Mouse (Mus musculus): ENCODE data around the gene Spert. TPM values are rescaled to one million over a fixed set of nuclear protein-coding genes. Genes with fewer than 3 reads are reported as not detected.

Spert gene
- not detected for total RNA-seq (2021)

GRCm38 (mm10) chr14:75592978-75593377 lies at the start of gene Spert:
Gene Spert, minus strand, starts transcription at chr14:75593116.
- DNase-seq, result no peak

DNA sequence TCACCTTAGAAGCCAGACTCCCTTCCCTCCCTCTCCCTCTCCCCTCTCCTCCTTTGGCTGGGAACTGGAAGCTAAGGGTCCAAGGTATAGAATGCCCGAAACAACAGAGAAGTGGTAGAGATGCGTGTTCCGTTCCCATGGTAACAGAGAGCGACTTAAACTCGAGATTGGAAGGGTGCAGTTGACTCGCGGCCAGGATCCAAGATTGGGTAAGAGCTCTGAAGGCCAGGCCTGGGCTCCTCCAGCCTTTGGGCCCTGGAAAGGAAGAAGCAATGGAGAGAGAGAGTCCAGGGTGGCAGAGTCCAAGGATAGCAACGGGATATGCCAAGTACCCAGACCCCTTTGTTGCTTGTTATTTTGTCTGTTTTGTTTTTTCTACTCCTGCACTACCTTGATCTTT lies 49.2 kb upstream of the Spert start, which contains the start of gene Erich6b:
Gene Erich6b (plus strand): TSS at position 180 of the 400 bp plus-strand sequence.
- DNase-seq, result no peak

GRCm38 (mm10) chr14:75641369-75641768 lies 48.5 kb upstream of the Spert start:
- DNase-seq, result no peak

GRCm38 (mm10) chr14:75640846-75641245 lies 47.9 kb upstream of the Spert start:
- no peak for DNase-seq

DNA sequence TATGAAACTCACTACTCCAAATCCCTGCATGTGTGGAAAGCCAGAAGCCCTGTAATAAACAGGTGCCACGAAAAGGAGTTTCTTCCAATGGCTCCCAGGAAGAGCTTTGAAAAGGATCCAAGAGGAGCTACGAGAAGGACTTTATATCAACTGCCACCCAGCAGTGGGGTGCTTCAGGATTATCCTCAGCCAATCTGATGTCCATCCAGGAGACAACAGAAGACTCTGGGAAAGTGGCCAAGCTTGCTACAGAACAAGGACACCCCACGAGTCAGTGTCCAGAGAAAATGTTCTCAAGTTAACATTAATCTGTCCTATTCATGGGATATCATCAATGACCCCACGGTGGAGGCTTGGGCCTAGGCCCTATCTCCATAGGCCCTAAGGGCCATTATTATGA lies 44.7 kb upstream of the Spert start:
- DNase-seq, result no peak

GRCm38 (mm10) chr14:75636107-75636506 lies 43.2 kb upstream of the Spert start:
- no peak for DNase-seq

DNA sequence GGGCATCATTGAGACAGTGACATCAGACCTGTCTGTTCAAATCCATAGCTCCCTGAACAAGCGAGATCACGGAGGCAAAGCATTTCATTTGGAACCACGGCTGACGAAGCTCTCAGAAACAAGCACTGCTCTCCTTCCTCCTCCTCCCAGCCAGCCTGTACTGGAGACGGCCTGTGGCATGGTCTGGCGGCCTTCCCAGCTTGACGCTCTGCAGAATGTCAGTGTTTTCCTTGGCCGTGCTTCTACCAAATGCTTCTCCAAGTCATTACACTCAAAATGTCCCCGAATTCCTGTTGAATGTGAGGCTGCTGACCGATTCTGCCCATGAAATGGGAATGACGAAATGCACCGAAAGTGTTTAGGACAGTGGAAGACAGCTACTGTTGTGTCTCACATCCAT lies 42.4 kb upstream of the Spert start:
- DNase-seq, result peak; percentile 31 to 35

DNA sequence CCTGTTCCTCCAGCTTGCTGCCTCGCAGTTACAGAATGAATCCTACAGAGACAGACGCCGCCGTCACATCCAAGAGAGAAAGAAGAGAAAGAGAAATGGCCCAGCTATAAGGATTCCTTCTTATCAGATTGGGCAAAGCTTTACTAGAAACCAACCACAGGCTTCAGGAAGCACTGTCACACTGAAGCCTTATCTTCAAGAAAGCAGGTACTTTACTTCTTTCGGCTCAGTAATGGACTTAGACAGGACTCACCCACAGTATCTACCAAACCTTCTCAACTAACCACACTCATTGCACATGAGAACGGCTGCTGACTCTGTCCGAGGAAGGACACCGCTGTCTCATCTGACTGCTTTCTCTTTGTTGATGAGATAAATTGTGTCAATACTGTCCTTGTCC lies 36.0 kb upstream of the Spert start:
- no peak for DNase-seq

DNA sequence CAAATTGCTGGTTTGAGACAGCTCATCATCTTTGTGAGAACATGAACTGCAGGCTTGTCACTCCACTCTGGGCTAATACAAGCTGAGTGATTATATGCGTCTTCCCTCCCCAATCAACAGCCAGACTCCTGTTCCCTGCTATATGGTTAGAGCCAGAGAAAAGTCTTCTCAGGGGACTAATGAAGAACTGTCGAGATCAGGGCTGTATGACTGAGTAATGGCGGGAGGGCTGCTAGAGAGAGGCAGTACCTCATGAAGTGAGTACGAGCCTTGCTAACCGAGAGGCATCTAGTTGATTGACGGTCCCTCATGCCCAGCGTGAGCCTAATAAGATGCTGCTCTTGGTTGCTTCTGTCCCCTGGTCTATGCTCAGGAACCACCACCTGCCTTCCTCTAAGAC lies 30.1 kb upstream of the Spert start:
- no peak for DNase-seq

DNA sequence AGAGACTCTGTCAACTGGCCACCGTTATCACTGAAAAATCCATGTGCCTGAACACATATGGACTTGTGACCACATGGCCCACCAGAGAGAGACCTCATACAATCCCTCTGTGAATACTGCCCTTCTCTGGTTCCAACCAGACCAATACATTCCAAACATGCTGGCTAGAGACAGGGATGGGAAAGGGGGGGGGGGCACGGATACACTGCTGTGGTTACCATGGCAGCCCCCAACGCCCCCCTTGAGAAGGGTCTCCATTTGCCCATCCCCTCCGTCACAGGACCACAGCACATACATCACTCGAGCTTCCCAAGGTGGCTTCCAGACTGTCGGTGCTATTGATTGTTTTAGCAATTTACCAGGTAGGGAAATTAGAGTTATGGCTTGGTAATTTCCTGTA lies 23.5 kb upstream of the Spert start:
- no peak for DNase-seq

GRCm38 (mm10) chr14:75609176-75609575 lies 16.3 kb upstream of the Spert start:
- no peak for DNase-seq

GRCm38 (mm10) chr14:75583870-75584269 lies 9.0 kb downstream of the Spert start:
- DNase-seq, result no peak

GRCm38 (mm10) chr14:75579010-75579409 lies 13.9 kb downstream of the Spert start:
- no peak for DNase-seq

DNA sequence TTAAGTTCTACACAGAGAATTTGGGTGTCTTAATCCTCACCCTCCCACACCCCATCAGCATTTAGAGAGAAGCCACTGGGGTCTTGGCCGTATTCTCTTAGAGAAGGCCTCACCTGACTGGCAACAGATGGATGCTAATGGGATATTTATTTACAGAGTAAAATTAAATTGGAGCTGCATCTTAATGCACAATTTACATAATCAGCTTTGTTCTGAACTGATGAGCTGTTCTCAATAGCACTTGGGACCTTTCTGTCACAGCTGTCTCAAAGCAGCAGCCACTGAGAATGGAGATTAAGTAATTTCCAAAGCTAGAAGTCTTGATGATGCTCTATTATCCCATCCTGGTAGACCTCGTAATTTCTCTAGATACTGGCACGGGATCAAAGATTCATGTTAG lies 26.6 kb downstream of the Spert start:
- DNase-seq, result no peak

DNA sequence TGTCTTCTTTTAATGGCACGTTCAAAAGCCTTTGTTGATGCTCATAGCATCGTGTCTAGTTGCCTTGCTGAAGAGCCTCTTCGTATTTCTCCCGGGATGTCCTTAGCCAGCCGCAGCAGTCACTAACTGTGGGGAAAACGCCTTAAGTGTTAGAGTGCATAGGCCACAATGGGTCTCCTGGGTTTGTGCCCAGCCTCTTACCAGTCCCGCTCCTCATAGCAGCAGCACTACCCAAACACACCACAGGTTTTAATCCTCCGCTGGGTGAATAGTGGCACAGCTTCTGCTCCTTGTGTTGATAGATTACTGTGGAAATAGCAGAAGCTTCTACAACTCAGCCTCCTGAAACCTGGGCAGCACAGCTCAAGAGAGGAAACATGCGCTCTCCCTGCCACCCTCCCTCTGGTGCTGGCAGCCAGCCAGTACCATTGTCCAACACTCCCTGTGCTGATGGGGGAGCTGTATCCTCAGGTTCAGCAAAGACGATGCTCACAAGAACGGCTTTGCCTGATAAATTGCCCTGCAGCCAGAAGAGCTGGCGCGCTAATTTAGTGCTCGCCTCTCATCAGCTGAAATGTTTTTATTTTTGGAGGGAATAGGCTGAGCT lies 27.3 kb downstream of the Spert start:
- DNase-seq, result peak; percentile 45 to 62

DNA sequence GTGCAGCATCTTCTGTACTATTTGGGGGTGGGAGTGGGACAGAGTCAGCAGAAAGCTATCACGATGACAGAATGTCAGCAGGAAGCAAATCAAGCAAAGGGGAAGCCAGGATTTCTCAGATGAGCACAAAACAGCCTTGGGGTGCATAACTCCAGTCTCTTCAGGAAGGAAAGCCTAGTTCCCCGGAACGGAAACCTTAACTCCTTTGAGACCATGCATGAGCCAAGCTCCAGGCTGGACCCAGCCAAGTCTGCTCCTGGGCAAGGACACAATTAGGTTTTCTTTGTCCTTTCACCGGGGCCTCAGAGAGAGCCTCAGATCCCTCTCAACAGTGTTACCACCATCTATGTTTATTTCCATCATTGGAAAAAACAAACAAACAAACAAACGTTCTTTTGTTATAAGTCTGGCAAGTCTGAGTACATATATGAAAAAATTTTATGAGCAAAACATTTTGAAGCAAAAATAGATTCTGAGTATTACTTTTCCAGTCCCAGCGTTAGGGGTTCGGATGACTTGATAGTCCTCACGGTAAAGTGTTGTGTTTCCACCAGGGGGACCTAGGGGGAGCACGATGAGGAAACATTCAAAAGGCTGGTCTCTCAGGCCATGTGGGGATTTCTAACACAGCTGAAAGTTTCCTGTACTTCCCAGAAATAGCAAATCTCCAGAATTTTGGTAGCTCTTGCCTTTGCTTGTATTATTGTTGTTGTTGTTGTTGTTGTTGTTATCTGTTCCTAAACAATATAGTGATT lies 31.2 kb downstream of the Spert start:
- no peak for DNase-seq

GRCm38 (mm10) chr14:75541731-75542130 lies 51.2 kb downstream of the Spert start:
- no peak for DNase-seq

- no peak for DNase-seq
These were observed 51.9 kb downstream of the Spert start for GRCm38 (mm10) chr14:75540996-75541350.

GRCm38 (mm10) chr14:75540216-75540995 lies 52.5 kb downstream of the Spert start:
- no peak for DNase-seq

- DNase-seq, result no peak
These were observed 53.7 kb downstream of the Spert start for GRCm38 (mm10) chr14:75539205-75539604.

All from layer of hippocampus, postnatal 36 days (tissue).